22 mouse cellular contexts compared by ENCODE assay signal in the genomic region with DNA sequence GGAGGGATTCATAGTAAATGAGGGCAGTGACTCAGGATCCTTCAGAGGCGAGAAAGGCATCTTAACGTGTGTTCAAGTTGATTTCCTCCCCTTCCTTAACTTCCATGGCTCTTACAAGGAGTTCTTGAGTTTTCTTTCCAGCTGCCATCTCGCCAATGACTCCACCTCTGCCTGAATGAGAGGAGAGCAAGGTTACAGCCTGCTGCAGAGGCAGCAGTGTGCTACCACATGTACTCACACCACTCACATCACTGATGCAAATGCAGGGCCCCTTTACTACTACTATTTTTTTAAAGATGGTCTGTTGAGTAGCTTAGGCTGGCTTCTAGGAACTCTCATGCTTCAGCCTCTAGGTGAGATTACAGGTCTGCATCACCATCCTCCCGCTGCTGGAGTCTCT. TPM values are rescaled to one million over a fixed set of nuclear protein-coding genes. Genes with fewer than 3 reads are reported as not detected.
A peak's percentile ranks its signal among the peaks of the same experiment; 100 is the strongest.
DNase-seq lines count a peak whose midpoint lies in the region; ATAC-seq and TF ChIP-seq lines count a peak whose summit lies in the region.
"Had no signal": no experiment of that assay in that cellular context is flagged by ENCODE, and none has a peak within 500 bp of the region (broad histone marks: within the 10 kb centered on the region; RNA-seq: fewer than 3 reads in every experiment).

No protein-coding gene starts in this region.

- no peaks in the 10 kb centered on the region for H3K27me3 ChIP-seq in heart, postnatal 0 days (ENCODE audit: control insufficient read depth, insufficient read depth, low read length)
- H3K27me3 ChIP-seq in E14TG2a.4 (ENCODE audit: insufficient read depth, low read length) (no peaks in the 10 kb centered on the region), ES-Bruce4 (ENCODE audit: control insufficient read depth, insufficient read depth, low read length, poor library complexity, severe bottlenecking) (no peaks in the 10 kb centered on the region)
- no peaks in the 10 kb centered on the region for H3K27me3 ChIP-seq in kidney, embryonic 16.5 days (ENCODE audit: insufficient read depth, low read length)
- H3K27me3 ChIP-seq in midbrain, embryonic 13.5 days, result no peaks in the 10 kb centered on the region
- H3K27me3 ChIP-seq: embryonic facial prominence, embryonic 12.5 days; forebrain, embryonic 12.5 days; hindbrain, embryonic 12.5 days had no signal

- no peaks in the 10 kb centered on the region for H3K9me3 ChIP-seq in heart, postnatal 0 days (replicated peaks; ENCODE audit: control insufficient read depth, low read length)
- H3K9me3 ChIP-seq in E14TG2a.4 (ENCODE audit: low read length) (no peaks in the 10 kb centered on the region), ES-Bruce4 (replicated peaks; ENCODE audit: control insufficient read depth, insufficient read depth, low read length, poor library complexity, severe bottlenecking) (no peaks in the 10 kb centered on the region)
- H3K9me3 ChIP-seq in kidney, embryonic 16.5 days (ENCODE audit: low read length), result no peaks in the 10 kb centered on the region
- H3K9me3 ChIP-seq in midbrain, embryonic 13.5 days, result no peaks in the 10 kb centered on the region
- H3K9me3 ChIP-seq: embryonic facial prominence, embryonic 12.5 days; forebrain, embryonic 12.5 days; heart, embryonic 10.5 days; hindbrain, embryonic 12.5 days had no signal

- WGBS in heart, postnatal 0 days, result 75% methylated on average over 4 of the region's 4 CpGs
- WGBS in kidney, embryonic 16.5 days, result 79% methylated on average over 4 of the region's 4 CpGs
- WGBS in midbrain, embryonic 13.5 days, result 88% methylated on average over 4 of the region's 4 CpGs

- no peak for DNase-seq in heart, postnatal 0 days (ENCODE audit: low spot score)
- no peak for DNase-seq in heart, postnatal 4 days
- DNase-seq in ovary, postnatal 36 days (ENCODE audit: low spot score), result no peak
- DNase-seq: adrenal gland, adult 8-10 months; adrenal gland, postnatal 36 days; cerebellum, adult 11-12 months; cerebellum, adult 9-10 months; cerebellum, postnatal 25 days; gastrocnemius, postnatal 25 days; heart, postnatal 36 days had no signal

- TF ChIP-seq CTCF in heart, postnatal 0 days (IDR thresholded peaks at IDR 0.05; ENCODE audit: low read depth), result no peak
- TF ChIP-seq CTCF in E14TG2a.4 (conservative IDR thresholded peaks at IDR 0.05; ENCODE audit: low read length) (no peak), ES-Bruce4 (IDR thresholded peaks at IDR 0.05; ENCODE audit: low read depth, low read length) (no peak)
- TF ChIP-seq CTCF in bone marrow macrophage, adult 2 months (IDR thresholded peaks at IDR 0.05; ENCODE audit: low read depth, low read length), result no peak

- H3K27ac ChIP-seq in heart, postnatal 0 days (ENCODE audit: low read depth), result peak overlapping the region; percentile 13; the same call in 1 of the 2 replicates
- peak overlapping the region; percentile 99 for H3K27ac ChIP-seq in ES-Bruce4 (ENCODE audit: insufficient read depth, low read length)
- peak overlapping the region; percentile 43 for H3K27ac ChIP-seq in bone marrow macrophage, adult 2 months (ENCODE audit: insufficient read depth, low read depth, low read length)
- H3K27ac ChIP-seq in kidney, embryonic 16.5 days (ENCODE audit: low read length), result no peak overlapping the region
- no peak overlapping the region for H3K27ac ChIP-seq in midbrain, embryonic 13.5 days
- H3K27ac ChIP-seq: embryonic facial prominence, embryonic 12.5 days; forebrain, embryonic 12.5 days; hindbrain, embryonic 12.5 days had no signal

- H3K36me3 ChIP-seq in heart, postnatal 0 days (replicated peaks; ENCODE audit: control insufficient read depth, insufficient read depth, low read length), result peaks cover 78% of the 10 kb centered on the region
- H3K36me3 ChIP-seq in E14TG2a.4 (ENCODE audit: insufficient read depth, low read length), result peaks cover 83% of the 10 kb centered on the region
- peaks cover 61% of the 10 kb centered on the region for H3K36me3 ChIP-seq in ES-Bruce4 (ENCODE audit: control insufficient read depth, insufficient read depth, low read length, poor library complexity, severe bottlenecking)
- peaks cover 63% of the 10 kb centered on the region for H3K36me3 ChIP-seq in kidney, embryonic 16.5 days (ENCODE audit: insufficient read depth, low read length)
- H3K36me3 ChIP-seq in midbrain, embryonic 13.5 days, result peaks cover 65% of the 10 kb centered on the region

- no peaks in the 10 kb centered on the region for H3K4me1 ChIP-seq in heart, postnatal 0 days (ENCODE audit: control insufficient read depth, insufficient read depth)
- H3K4me1 ChIP-seq in E14TG2a.4 (replicated peaks; ENCODE audit: low read depth, low read length) (peaks cover 90% of the 10 kb centered on the region), ES-Bruce4 (ENCODE audit: control insufficient read depth, insufficient read depth, low read length) (peaks cover 15% of the 10 kb centered on the region)
- H3K4me1 ChIP-seq in bone marrow macrophage, adult 2 months (ENCODE audit: control insufficient read depth, insufficient read depth, low read length), result peaks cover 40% of the 10 kb centered on the region
- no peaks in the 10 kb centered on the region for H3K4me1 ChIP-seq in kidney, embryonic 16.5 days (ENCODE audit: insufficient read depth, low read length)
- H3K4me1 ChIP-seq in midbrain, embryonic 13.5 days (replicated peaks), result peaks cover 10% of the 10 kb centered on the region; the same call in 1 of the 2 replicates
- H3K4me1 ChIP-seq: embryonic facial prominence, embryonic 12.5 days; heart, embryonic 10.5 days had no signal

- H3K4me3 ChIP-seq in heart, postnatal 0 days (ENCODE audit: low read depth, low read length), result no peak overlapping the region
- H3K4me3 ChIP-seq in E14TG2a.4 (replicated peaks; ENCODE audit: low read length) (peak overlapping the region; percentile 37), ES-Bruce4 (ENCODE audit: low read depth, low read length) (no peak overlapping the region)
- no peak overlapping the region for H3K4me3 ChIP-seq in bone marrow macrophage, adult 2 months (ENCODE audit: insufficient read depth, low read length)
- no peak overlapping the region for H3K4me3 ChIP-seq in kidney, embryonic 16.5 days (ENCODE audit: low read length)
- no peak overlapping the region for H3K4me3 ChIP-seq in midbrain, embryonic 13.5 days (replicated peaks)
- H3K4me3 ChIP-seq: embryonic facial prominence, embryonic 12.5 days; forebrain, embryonic 12.5 days; heart, embryonic 10.5 days; hindbrain, embryonic 12.5 days had no signal

- H3K9ac ChIP-seq in heart, postnatal 0 days (replicated peaks; ENCODE audit: low read depth, low read length), result no peak overlapping the region
- H3K9ac ChIP-seq in ES-Bruce4 (ENCODE audit: low read depth, poor library complexity, severe bottlenecking), result peak overlapping the region; percentile 52
- H3K9ac ChIP-seq in kidney, embryonic 16.5 days (replicated peaks; ENCODE audit: low read length), result no peak overlapping the region
- H3K9ac ChIP-seq in midbrain, embryonic 13.5 days (replicated peaks), result no peak overlapping the region
- H3K9ac ChIP-seq: embryonic facial prominence, embryonic 12.5 days; forebrain, embryonic 12.5 days; hindbrain, embryonic 12.5 days had no signal

- TF ChIP-seq POLR2A in ES-Bruce4 (IDR thresholded peaks at IDR 0.05; ENCODE audit: insufficient read depth, low read length), result no peak
- no peak for TF ChIP-seq POLR2A in bone marrow macrophage, adult 2 months (IDR thresholded peaks at IDR 0.05; ENCODE audit: borderline replicate concordance, low read depth, low read length)

- no peak overlapping the region for H3K4me2 ChIP-seq in heart, postnatal 0 days (ENCODE audit: low read depth, low read length)
- no peak overlapping the region for H3K4me2 ChIP-seq in kidney, embryonic 16.5 days (replicated peaks; ENCODE audit: low read depth, low read length)
- no peak overlapping the region for H3K4me2 ChIP-seq in midbrain, embryonic 13.5 days (replicated peaks)
- H3K4me2 ChIP-seq: embryonic facial prominence, embryonic 12.5 days; forebrain, embryonic 12.5 days; hindbrain, embryonic 12.5 days had no signal

- ATAC-seq in heart, postnatal 0 days (ENCODE audit: insufficient read depth, low read depth), result no peak
- ATAC-seq in kidney, embryonic 16.5 days (ENCODE audit: low FRiP score, low TSS enrichment), result no peak
- ATAC-seq in midbrain, embryonic 13.5 days, result no peak
- ATAC-seq: forebrain, embryonic 16.5 days; hindbrain, embryonic 16.5 days; inflammation-experienced regulatory T-cells, adult 6 months had no signal

- TF ChIP-seq EP300 in heart, postnatal 0 days (IDR thresholded peaks at IDR 0.05; ENCODE audit: low read depth), result no peak
- TF ChIP-seq EP300 in ES-Bruce4 (IDR thresholded peaks at IDR 0.05; ENCODE audit: insufficient read depth, low read depth, low read length), result 0 out of 2 replicates have a peak, but pooled peaks have one; percentile 17

RNA-seq across cellular contexts. Expression of a gene that starts 19.9 kb away (rescaled TPM):
- 53.8 and 56.2 TPM in 2 replicates for total RNA-seq in heart, postnatal 0 days (2014; rRNA removed; ENCODE audit: low replicate concordance)
- 20.3 and 21.0 TPM in 2 replicates for polyA plus RNA-seq in heart, postnatal 0 days (2015; fragmentation: Nextera tagmentation; extraction: Ambion mirVana)
- total RNA-seq in heart, postnatal 4 days (2021), result 10 to 100 TPM; 44.1 to 44.2 TPM
- polyA plus RNA-seq in ES-Bruce4 (2011; ENCODE audit: insufficient read depth, insufficient read length, low read depth, missing spikeins), result 38.0 and 40.4 TPM in 2 replicates
- polyA plus RNA-seq in bone marrow macrophage, adult 2 months (2012; ENCODE audit: insufficient read depth, insufficient read length, missing spikeins), result 10.6 and 11.3 TPM in 2 replicates
- polyA plus RNA-seq in kidney, embryonic 16.5 days (2015; fragmentation: Nextera tagmentation; extraction: Ambion mirVana), result 35.1 and 40.5 TPM in 2 replicates
- polyA plus RNA-seq in midbrain, embryonic 13.5 days (2015; fragmentation: Nextera tagmentation; extraction: Ambion mirVana), result 26.5 and 27.9 TPM in 2 replicates

RNA-seq across cellular contexts. Expression of a gene that starts 28.1 kb away (rescaled TPM):
- 55.8 and 73.9 TPM in 2 replicates for total RNA-seq in heart, postnatal 0 days (2014; rRNA removed; ENCODE audit: low replicate concordance)
- 219 and 226 TPM in 2 replicates for polyA plus RNA-seq in heart, postnatal 0 days (2015; fragmentation: Nextera tagmentation; extraction: Ambion mirVana)
- total RNA-seq in heart, postnatal 4 days (2021), result 100 to 1,000 TPM; 178 to 180 TPM
- polyA plus RNA-seq in ES-Bruce4 (2011; ENCODE audit: insufficient read depth, insufficient read length, low read depth, missing spikeins), result 396 and 407 TPM in 2 replicates
- 272 and 290 TPM in 2 replicates for polyA plus RNA-seq in bone marrow macrophage, adult 2 months (2012; ENCODE audit: insufficient read depth, insufficient read length, missing spikeins)
- polyA plus RNA-seq in kidney, embryonic 16.5 days (2015; fragmentation: Nextera tagmentation; extraction: Ambion mirVana), result 261 and 265 TPM in 2 replicates
- 289 and 306 TPM in 2 replicates for polyA plus RNA-seq in midbrain, embryonic 13.5 days (2015; fragmentation: Nextera tagmentation; extraction: Ambion mirVana)

Comparison
In these comparisons a context has a peak if more than half of its experiments do, and no peak if none do; other contexts are left out.
1. H3K27ac ChIP-seq: peak in heart, postnatal 0 days (single experiment), ES-Bruce4 (single experiment) and bone marrow macrophage, adult 2 months (single experiment); none in kidney, embryonic 16.5 days (single experiment) and midbrain, embryonic 13.5 days (single experiment).